Mouse (Mus musculus) 416B (cell line): ENCODE measurements at regions not wholly inside any gene's neighbourhood (a gene's known extent, or its start where the extent isn't known, plus 50 kb on each side); places are given as distances from the start of the nearest gene placed in this dataset.
"Not testable (repeated sequence)": the region's sequence is repeated elsewhere in the genome, so short reads cannot be mapped to it uniquely, and the experiment has no call there.

ENCODE experiments used
- DNase-seq: peaks from one replicate; pipeline ENCODE4 v3.0.0; 2011; ENCODE audit warnings: low read depth

- DNase-seq, result no peak
These were observed 3289.4 kb downstream of the Gm37988 start for GRCm38 (mm10) chr1:8097046-8097445.

- DNase-seq, result peak; percentile 48
These were observed 3290.9 kb upstream of the A830018L16Rik start for GRCm38 (mm10) chr1:8123021-8123420.

DNA sequence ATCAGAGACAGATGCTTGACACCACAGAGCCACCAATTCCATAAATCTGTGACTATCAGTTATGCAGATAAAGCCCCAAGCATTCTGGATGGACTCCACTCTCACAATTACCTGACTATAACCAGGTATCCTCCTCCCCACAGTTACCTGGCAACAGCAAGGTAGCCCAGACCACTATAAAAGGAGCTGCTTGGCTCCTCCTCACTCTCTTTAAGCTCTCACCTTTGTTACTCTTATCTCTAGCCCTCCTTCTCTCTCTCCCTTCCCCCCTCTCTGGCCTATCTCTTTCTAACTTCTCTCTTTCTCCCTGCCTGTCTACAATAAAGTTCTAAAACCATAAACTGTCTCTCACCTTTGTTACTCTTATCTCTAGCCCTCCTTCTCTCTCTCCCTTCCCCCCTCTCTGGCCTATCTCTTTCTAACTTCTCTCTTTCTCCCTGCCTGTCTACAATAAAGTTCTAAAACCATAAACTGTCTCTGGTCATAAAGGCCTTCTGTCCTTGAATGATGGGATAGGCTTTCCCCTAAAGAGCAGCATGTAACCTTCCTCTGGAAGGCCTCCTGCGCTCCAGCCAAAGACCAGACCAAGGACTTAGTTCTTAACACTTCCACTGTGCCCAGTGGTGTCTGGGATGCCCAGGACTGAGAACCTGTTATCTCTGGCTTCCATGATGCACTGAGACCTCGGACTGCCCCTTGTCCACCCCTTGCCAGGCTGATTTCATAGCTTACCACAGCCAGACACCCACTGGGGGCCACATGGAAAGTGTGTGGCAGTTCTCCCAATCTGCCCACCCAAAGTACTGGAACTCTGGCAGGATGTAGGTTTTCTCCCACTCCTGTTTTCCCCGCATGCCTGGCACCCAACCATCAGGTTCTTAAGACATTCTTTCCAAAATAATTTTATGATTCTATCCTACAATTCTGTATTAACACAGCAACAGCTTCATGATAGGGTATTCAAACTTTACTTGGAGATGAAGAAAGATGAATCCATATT lies 3279.2 kb upstream of the A830018L16Rik start:
- not testable (repeated sequence) for DNase-seq

GRCm38 (mm10) chr1:8142583-8142982 lies 3271.3 kb upstream of the A830018L16Rik start:
- DNase-seq, result no peak

- DNase-seq, result no peak
These were observed 3240.7 kb upstream of the A830018L16Rik start for GRCm38 (mm10) chr1:8173196-8173595.
